Mouse (Mus musculus) hindbrain, embryonic 13.5 days (tissue): ENCODE data around the gene Rnaset2a. TPM values are rescaled to one million over a fixed set of nuclear protein-coding genes. Genes with fewer than 3 reads are reported as not detected.
A peak's percentile ranks its signal among the peaks of the same experiment; 100 is the strongest.
"Not testable (repeated sequence)": the region's sequence is repeated elsewhere in the genome, so short reads cannot be mapped to it uniquely, and the experiment has no call there.

Source experiments
- ATAC-seq: fragments of 200-750 bp; cut with Nextera tagmentation; 2 replicates; pipeline ENCODE4 v1.8.0; 2017; ENCODE audit warnings: moderate TSS enrichment; ENCODE audit not compliant: low FRiP score
- H3K27ac ChIP-seq: fragments of 300-500 bp; sonication (generic); 2 replicates; pipeline ENCODE4 v1.5.1; 2015; ENCODE audit warnings: inconsistent platforms, mild to moderate bottlenecking, moderate library complexity
- H3K27me3 ChIP-seq: fragments of 300-500 bp; sonication (generic); 2 replicates; pipeline ENCODE4 v1.6.1; 2015; ENCODE audit warnings: mild to moderate bottlenecking, inconsistent platforms
- H3K36me3 ChIP-seq: fragments of 300-500 bp; sonication (generic); 2 replicates; pipeline ENCODE4 v1.6.1; 2015; ENCODE audit warnings: mild to moderate bottlenecking, inconsistent platforms
- H3K4me1 ChIP-seq: fragments of 300-500 bp; sonication (generic); replicated peaks from 2 replicates; pipeline ENCODE4 v1.6.1; 2015; ENCODE audit warnings: inconsistent platforms
- H3K4me2 ChIP-seq: fragments of 300-500 bp; sonication (generic); 2 replicates; pipeline ENCODE4 v1.6.1; 2015; ENCODE audit warnings: inconsistent platforms, mild to moderate bottlenecking, moderate library complexity
- H3K4me3 ChIP-seq: fragments of 300-500 bp; sonication (generic); 2 replicates; pipeline ENCODE4 v1.5.1; 2015; ENCODE audit warnings: mild to moderate bottlenecking, inconsistent platforms
- H3K9ac ChIP-seq: fragments of 300-500 bp; sonication (generic); 2 replicates; pipeline ENCODE4 v1.6.1; 2015; ENCODE audit warnings: mild to moderate bottlenecking, inconsistent platforms
- H3K9me3 ChIP-seq: fragments of 300-500 bp; sonication (generic); 2 replicates; pipeline ENCODE4 v1.6.1; 2016; ENCODE audit warnings: inconsistent platforms
- WGBS: fragments of 180-500 bp; shearing (Covaris S2); methylation state at CpG from one replicate; pipeline ENCODE4 v1.1.7; 2015; 5-methylcytosine and 5-hydroxymethylcytosine counted together
- polyA plus RNA-seq: library from polyadenylated mRNA; unstranded; fragments of >200 nt; fragmentation: Nextera tagmentation; extraction: Ambion mirVana; gene quantifications from 2 replicates; pipeline ENCODE4 v1.2.1, GENCODE M21; 2015

The Rnaset2a gene
- 14.9 and 15.2 TPM in 2 replicates for polyA plus RNA-seq

GRCm38 (mm10) chr17:8147439-8148316 lies at the start of gene Rnaset2a, which contains the start of gene Gm49673:
Rnaset2a (minus strand) TSS chr17:8148097.
Gm49673 (minus strand) TSS chr17:8147788.
- H3K36me3 ChIP-seq, H3K9me3 ChIP-seq, H3K27me3 ChIP-seq, H3K4me1 ChIP-seq, H3K27ac ChIP-seq: not testable (repeated sequence)
- peak; percentile 97 for ATAC-seq
- H3K9ac ChIP-seq = peak within 1 kb of the TSS; percentile 67
- WGBS = 1% methylated on average over 56 of the region's 67 CpGs
- peak within 1 kb of the TSS; percentile 51 for H3K4me3 ChIP-seq
- H3K4me2 ChIP-seq = peak within 1 kb of the TSS; percentile 62

GRCm38 (mm10) chr17:8197652-8198051 lies 49.8 kb upstream of the Rnaset2a start:
- Histone ChIP-seq H3K27me3 (no peaks in the 10 kb centered on the region), H3K4me1 (no peaks in the 10 kb centered on the region), H3K36me3 (peaks cover 31% of the 10 kb centered on the region), H3K9ac (no peak overlapping the region), H3K27ac (no peak overlapping the region), H3K4me2 (no peak overlapping the region), H3K9me3 (no peaks in the 10 kb centered on the region), H3K4me3 (no peak overlapping the region)
- WGBS = 70% methylated on average over 3 of the region's 3 CpGs
- ATAC-seq = no peak

GRCm38 (mm10) chr17:8195685-8196376 lies 47.9 kb upstream of the Rnaset2a start:
- no peak for ATAC-seq
- WGBS = 96% methylated on average over 8 of the region's 8 CpGs
- no peaks in the 10 kb centered on the region for H3K9me3 ChIP-seq
- H3K36me3 ChIP-seq = peaks cover 40% of the 10 kb centered on the region
- no peak overlapping the region for H3K27ac ChIP-seq
- H3K4me3 ChIP-seq = no peak overlapping the region
- no peak overlapping the region for H3K9ac ChIP-seq
- no peaks in the 10 kb centered on the region for H3K4me1 ChIP-seq
- H3K27me3 ChIP-seq = no peaks in the 10 kb centered on the region
- no peak overlapping the region for H3K4me2 ChIP-seq

GRCm38 (mm10) chr17:8193678-8194077 lies 45.8 kb upstream of the Rnaset2a start:
- H3K36me3 ChIP-seq = peaks cover 61% of the 10 kb centered on the region
- ATAC-seq = no peak
- WGBS = 93% methylated on average over 8 of the region's 8 CpGs

GRCm38 (mm10) chr17:8184217-8184616 lies 36.3 kb upstream of the Rnaset2a start:
- 94% methylated on average over 7 of the region's 7 CpGs for WGBS
- H3K4me2 ChIP-seq = no peak overlapping the region
- H3K36me3 ChIP-seq = peaks cover 83% of the 10 kb centered on the region
- no peaks in the 10 kb centered on the region for H3K9me3 ChIP-seq
- no peak overlapping the region for H3K9ac ChIP-seq
- H3K4me1 ChIP-seq = no peaks in the 10 kb centered on the region
- no peak for ATAC-seq
- no peaks in the 10 kb centered on the region for H3K27me3 ChIP-seq
- no peak overlapping the region for H3K27ac ChIP-seq
- H3K4me3 ChIP-seq = no peak overlapping the region

More at GRCm38 (mm10) chr17:8193678-8194077, 45.8 kb upstream of the Rnaset2a start:
- no peak overlapping the region for H3K4me3 ChIP-seq
- no peaks in the 10 kb centered on the region for H3K4me1 ChIP-seq
- H3K9me3 ChIP-seq = no peaks in the 10 kb centered on the region
- H3K9ac ChIP-seq = no peak overlapping the region
- no peak overlapping the region for H3K4me2 ChIP-seq
- H3K27ac ChIP-seq = no peak overlapping the region
- H3K27me3 ChIP-seq = no peaks in the 10 kb centered on the region

- Histone ChIP-seq H3K9ac (no peak overlapping the region), H3K36me3 (peaks cover 83% of the 10 kb centered on the region), H3K9me3 (no peaks in the 10 kb centered on the region), H3K27ac (no peak overlapping the region), H3K4me2 (no peak overlapping the region), H3K4me1 (no peaks in the 10 kb centered on the region), H3K4me3 (no peak overlapping the region), H3K27me3 (no peaks in the 10 kb centered on the region)
- no peak for ATAC-seq
- 92% methylated on average over 5 of the region's 5 CpGs for WGBS
Measured at GRCm38 (mm10) chr17:8183815-8184214, 35.9 kb upstream of the Rnaset2a start.

GRCm38 (mm10) chr17:8177090-8177489 lies 29.2 kb upstream of the Rnaset2a start:
- H3K27ac ChIP-seq = no peak overlapping the region
- H3K36me3 ChIP-seq = peaks cover 78% of the 10 kb centered on the region
- H3K4me3 ChIP-seq = no peak overlapping the region
- H3K4me2 ChIP-seq = no peak overlapping the region
- WGBS = 51% methylated on average over 5 of the region's 5 CpGs
- H3K9ac ChIP-seq = no peak overlapping the region
- ATAC-seq = peak; percentile 39; the same call in 1 of the 2 replicates
- peaks cover 8% of the 10 kb centered on the region for H3K4me1 ChIP-seq
- no peaks in the 10 kb centered on the region for H3K27me3 ChIP-seq
- H3K9me3 ChIP-seq = no peaks in the 10 kb centered on the region

GRCm38 (mm10) chr17:8171081-8171480 lies 23.2 kb upstream of the Rnaset2a start:
- H3K27ac ChIP-seq = no peak overlapping the region
- peaks cover 58% of the 10 kb centered on the region for H3K36me3 ChIP-seq
- H3K4me3 ChIP-seq = no peak overlapping the region
- 72% methylated on average over 4 of the region's 4 CpGs for WGBS
- H3K4me1 ChIP-seq = peaks cover 3% of the 10 kb centered on the region; the same call in 1 of the 2 replicates
- H3K9me3 ChIP-seq = no peaks in the 10 kb centered on the region
- H3K27me3 ChIP-seq = no peaks in the 10 kb centered on the region
- ATAC-seq = no peak
- H3K4me2 ChIP-seq = no peak overlapping the region
- H3K9ac ChIP-seq = no peak overlapping the region

GRCm38 (mm10) chr17:8170331-8170730 lies 22.4 kb upstream of the Rnaset2a start:
- no peak overlapping the region for H3K4me2 ChIP-seq
- H3K36me3 ChIP-seq = peaks cover 51% of the 10 kb centered on the region
- WGBS = 92% methylated on average over 7 of the region's 7 CpGs
- H3K27me3 ChIP-seq = no peaks in the 10 kb centered on the region
- H3K27ac ChIP-seq = no peak overlapping the region
- H3K4me1 ChIP-seq = peaks cover 3% of the 10 kb centered on the region; the same call in 1 of the 2 replicates
- no peak overlapping the region for H3K9ac ChIP-seq
- H3K4me3 ChIP-seq = no peak overlapping the region
- H3K9me3 ChIP-seq = no peaks in the 10 kb centered on the region
- no peak for ATAC-seq

- not testable (repeated sequence) for H3K4me2 ChIP-seq, H3K27me3 ChIP-seq, H3K4me3 ChIP-seq, H3K27ac ChIP-seq, H3K9ac ChIP-seq, H3K9me3 ChIP-seq, H3K4me1 ChIP-seq, ATAC-seq
- H3K36me3 ChIP-seq = peaks cover 27% of the 10 kb centered on the region
- WGBS = 92% methylated on average over 7 of the region's 8 CpGs
Measured at GRCm38 (mm10) chr17:8167436-8167835, 19.5 kb upstream of the Rnaset2a start.

GRCm38 (mm10) chr17:8166454-8166853 lies 18.6 kb upstream of the Rnaset2a start:
- WGBS = 34% methylated on average over 2 of the region's 3 CpGs
- H3K27ac ChIP-seq, H3K4me1 ChIP-seq, H3K9ac ChIP-seq, ATAC-seq, H3K27me3 ChIP-seq, H3K9me3 ChIP-seq: not testable (repeated sequence)
- H3K4me3 ChIP-seq = peak overlapping the region; percentile 54; the same call in 1 of the 2 replicates
- peaks cover 21% of the 10 kb centered on the region for H3K36me3 ChIP-seq
- peak overlapping the region; percentile 53 for H3K4me2 ChIP-seq

GRCm38 (mm10) chr17:8165977-8166376 lies 18.1 kb upstream of the Rnaset2a start:
- H3K36me3 ChIP-seq = peaks cover 17% of the 10 kb centered on the region

More at GRCm38 (mm10) chr17:8165977-8166376, 18.1 kb upstream of the Rnaset2a start:
- Histone ChIP-seq H3K4me2 (peak overlapping the region; percentile 53), H3K4me3 (peak overlapping the region; percentile 54)
- not testable (repeated sequence) for H3K9ac ChIP-seq, H3K27ac ChIP-seq, H3K9me3 ChIP-seq, H3K27me3 ChIP-seq, H3K4me1 ChIP-seq, ATAC-seq
- WGBS = under 1% methylated on average over 11 of the region's 11 CpGs
